Mouse (Mus musculus) stomach, postnatal 0 days (tissue): ENCODE data around the gene Ntn1.

Source experiments
- CTCF ChIP-seq: IDR thresholded peaks from 2 replicates; pipeline ENCODE4 v1.5.1; 2016; ENCODE audit warnings: antibody characterized with exemption, low read depth, mild to moderate bottlenecking, moderate library complexity
- EP300 ChIP-seq: optimal IDR thresholded peaks from 2 replicates; pipeline ENCODE3; 2016; ENCODE audit warnings: antibody characterized with exemption

- TF ChIP-seq CTCF (no peak), EP300 (no peak)
These were observed 27.5 kb downstream of the Ntn1 start for GRCm38 (mm10) chr11:68373105-68373504.
